Mouse (Mus musculus): ENCODE results near the gene Olfr123. TPM values are rescaled to one million over a fixed set of nuclear protein-coding genes. Genes with fewer than 3 reads are reported as not detected.

Gene Olfr123
- not detected for total RNA-seq (2021)
- long read RNA-seq, experiment 1 = 0 reads
- long read RNA-seq, experiment 2 = 0 reads

DNA sequence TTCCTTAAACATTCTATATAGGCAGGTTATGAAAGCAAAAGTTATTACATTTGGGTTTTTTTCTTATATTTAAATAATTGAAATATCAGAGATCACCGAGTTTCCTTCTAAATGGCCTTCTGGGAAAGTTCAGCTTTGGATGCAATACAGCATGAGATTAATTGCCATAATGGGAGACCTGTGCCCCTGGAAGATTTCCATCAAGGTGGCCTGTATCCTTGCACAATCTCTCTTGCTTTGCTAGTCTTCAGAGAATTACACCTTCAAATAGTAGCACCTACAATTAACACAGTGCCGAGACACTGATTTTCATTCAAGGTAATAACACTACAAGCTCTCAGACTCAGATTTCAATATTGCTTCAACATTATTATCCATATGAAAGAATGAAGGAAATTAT, at the start of gene Olfr123:
Gene Olfr123 (plus strand): TSS at position 301 of the 400 bp plus-strand sequence.
- DNase-seq = no peak

DNA sequence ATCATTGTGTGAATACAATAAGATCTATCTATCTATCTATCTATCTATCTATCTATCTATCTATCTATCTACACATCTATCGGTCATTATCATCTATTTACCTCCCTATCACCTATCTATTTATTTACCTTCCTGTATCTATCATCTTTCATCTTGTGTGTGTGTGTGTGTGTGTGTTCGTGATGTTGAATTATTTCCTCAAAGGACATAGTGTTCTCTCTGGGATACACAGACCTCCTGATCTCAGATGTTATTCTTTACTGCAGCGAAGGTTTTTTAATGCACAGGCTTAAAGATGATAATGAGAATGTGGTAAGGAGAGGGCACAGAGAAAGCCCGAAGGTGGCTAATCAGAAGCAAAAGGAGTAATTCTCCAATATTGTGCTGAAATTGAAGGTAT, 25.0 kb upstream of the Olfr123 start, which contains the start of gene Olfr122:
Gene Olfr122 (plus strand): TSS at position 301 of the 400 bp plus-strand sequence.
- no peak for DNase-seq

DNA sequence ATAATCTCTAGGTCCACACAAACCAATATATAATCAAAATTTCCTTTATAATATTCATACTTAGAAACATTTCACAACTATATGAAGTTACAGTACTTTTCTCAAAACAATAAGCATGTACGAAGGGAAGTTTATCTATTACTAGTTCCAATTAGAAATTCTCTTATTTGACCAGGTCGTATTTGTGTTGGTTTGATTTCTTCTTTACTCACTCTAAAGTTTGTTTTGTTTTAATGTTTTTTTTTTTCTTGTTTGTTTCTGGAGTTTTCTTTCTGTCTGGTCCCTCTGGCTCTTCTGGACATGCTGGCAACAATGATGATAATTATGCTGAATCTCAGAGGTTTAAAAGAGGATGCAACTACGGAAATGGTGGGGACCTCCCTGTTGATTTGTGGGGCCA, 6.3 kb downstream of the Olfr123 start, which contains the start of gene Olfr124:
Gene Olfr124 (plus strand): TSS at position 301 of the 400 bp plus-strand sequence.
- DNase-seq = no peak

DNA sequence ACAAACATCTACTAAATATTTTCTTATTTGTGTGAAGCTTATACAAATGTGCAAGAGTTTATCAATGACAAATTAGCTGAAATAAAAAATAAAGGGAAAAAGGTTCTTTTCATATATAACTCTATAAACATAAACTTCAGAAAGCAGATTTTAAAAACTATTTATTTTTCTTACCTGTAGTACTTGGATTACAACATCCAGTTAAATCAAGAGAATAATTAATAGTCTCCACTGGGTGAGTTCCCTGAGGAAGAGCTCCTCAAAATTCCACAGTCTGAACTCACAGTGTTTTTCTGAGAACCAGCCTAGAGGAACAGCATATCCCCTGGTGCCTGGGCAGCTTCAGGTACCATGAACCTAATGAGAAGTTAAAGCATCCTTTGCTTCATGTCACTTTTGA, 39.3 kb downstream of the Olfr123 start, which contains the start of gene Olfr125:
Gene Olfr125 (plus strand): TSS at position 301 of the 400 bp plus-strand sequence.
- no peak for DNase-seq

DNA sequence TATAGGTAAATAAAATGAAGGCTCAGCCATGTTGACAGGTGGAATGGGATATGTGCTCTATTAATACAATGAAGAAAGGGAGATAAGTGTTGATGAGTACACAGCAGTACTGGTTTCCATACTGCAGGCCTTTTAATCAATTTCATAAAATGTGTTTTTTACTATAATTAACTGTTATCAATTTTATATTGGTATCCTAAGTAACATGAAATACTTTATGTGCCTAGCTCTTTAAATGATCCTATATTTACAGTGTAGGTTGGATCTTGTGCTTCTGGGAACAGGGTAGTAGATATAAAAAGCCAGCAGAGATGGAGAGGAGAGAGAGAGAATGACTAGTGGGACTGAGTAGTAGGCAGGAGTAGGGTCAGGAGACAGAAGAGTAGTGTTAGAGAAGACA, 53.9 kb downstream of the Olfr123 start, which contains the start of gene Olfr126:
Gene Olfr126 (plus strand): TSS at position 301 of the 400 bp plus-strand sequence.
- DNase-seq = no peak

Other genes with a start within 250 kb of the Olfr123 start
- not detected for gene Olfr112, start 224.1 kb upstream of the Olfr123 start, total RNA-seq (2021)
- gene Olfr113, start 215.9 kb upstream of the Olfr123 start, total RNA-seq (2021) = not detected
- not detected for gene Olfr114, start 200.8 kb upstream of the Olfr123 start, total RNA-seq (2021)
- not detected for gene Olfr115, start 166.4 kb upstream of the Olfr123 start, total RNA-seq (2021)
- gene Olfr116, start 166.3 kb upstream of the Olfr123 start, total RNA-seq (2021) = not detected
- gene Olfr117, start 129.7 kb upstream of the Olfr123 start, total RNA-seq (2021) = not detected
- not detected for gene Olfr118, start 126.5 kb upstream of the Olfr123 start, total RNA-seq (2021)
- gene Olfr119, start 97.0 kb upstream of the Olfr123 start, total RNA-seq (2021) = not detected
- gene Olfr120, start 71.7 kb upstream of the Olfr123 start, total RNA-seq (2021) = not detected
- not detected for gene Olfr121, start 44.7 kb upstream of the Olfr123 start, total RNA-seq (2021)
- gene Olfr122, start 24.9 kb upstream of the Olfr123 start, total RNA-seq (2021) = not detected
- not detected for gene Olfr124, start 6.4 kb downstream of the Olfr123 start, total RNA-seq (2021)
- not detected for gene Olfr125, start 39.4 kb downstream of the Olfr123 start, total RNA-seq (2021)
- gene Olfr126, start 54.0 kb downstream of the Olfr123 start, total RNA-seq (2021) = not detected
- gene Olfr127, start 106.9 kb downstream of the Olfr123 start, total RNA-seq (2021) = not detected
- not detected for gene Olfr128, start 127.0 kb downstream of the Olfr123 start, total RNA-seq (2021)
- not detected for gene Olfr761, start 159.6 kb downstream of the Olfr123 start, total RNA-seq (2021)

Data from gastrocnemius, postnatal 25 days (tissue).